Mouse (Mus musculus) testis, postnatal 10 days (tissue): Measurements from ENCODE around the gene Slc7a7.

Experiments
- DNase-seq: peaks from one replicate; pipeline ENCODE4 v3.0.0; 2021; ENCODE audit warnings: low spot score

Gene Slc7a7

DNA sequence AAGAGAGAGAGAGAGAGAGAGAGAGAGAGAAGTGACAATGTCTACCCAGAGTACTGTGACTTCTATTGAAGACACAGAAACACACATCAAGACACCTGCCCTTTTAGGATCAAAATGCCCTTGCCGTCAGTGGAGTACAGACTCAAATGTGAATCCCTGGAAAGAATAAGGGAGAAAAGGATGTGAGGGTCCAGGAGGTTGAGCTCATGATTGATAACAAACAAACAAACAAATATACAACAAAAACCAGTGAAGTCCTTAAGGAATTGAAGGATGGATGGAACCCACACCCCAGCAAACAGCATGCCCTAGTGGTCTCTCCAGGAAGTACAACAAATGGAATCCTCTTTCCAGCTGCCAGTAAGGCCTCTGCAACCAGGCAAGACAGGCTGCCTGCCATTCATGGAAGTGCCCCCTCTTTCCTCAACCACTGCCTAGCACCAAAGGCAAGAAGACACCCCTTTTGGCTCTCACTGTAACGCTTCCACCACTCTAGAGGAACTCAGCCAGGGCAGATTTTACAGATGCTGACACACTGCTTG is 4.9 kb downstream of the Slc7a7 start:
- DNase-seq = peak; percentile 71

DNA sequence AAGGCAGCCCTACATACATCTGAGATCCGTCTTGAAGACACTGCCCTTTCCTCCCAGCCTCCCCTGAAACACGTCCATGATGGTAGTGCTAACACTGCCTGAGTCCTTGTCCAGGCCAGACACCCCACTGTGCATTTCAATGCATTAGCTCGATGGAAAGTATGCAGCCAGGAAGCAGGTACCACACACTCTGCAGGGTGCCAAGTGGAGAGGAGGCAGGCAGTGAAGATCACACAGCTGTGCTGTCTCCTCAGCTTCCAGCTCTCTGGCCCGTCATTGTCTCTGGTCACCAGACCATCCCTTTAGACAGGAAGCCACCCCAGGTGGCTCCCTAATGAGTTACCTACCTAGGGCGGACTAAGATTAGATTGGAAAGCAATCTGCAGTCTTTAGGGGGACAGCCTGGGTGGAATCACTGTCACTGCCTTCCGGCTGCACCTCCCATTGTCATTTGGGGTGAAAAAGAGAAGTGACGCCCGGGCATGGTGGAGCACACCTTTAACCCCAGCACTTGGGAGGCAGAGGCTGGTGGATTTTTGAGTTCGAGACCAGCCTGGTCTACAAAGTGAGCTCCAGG is 5.5 kb downstream of the Slc7a7 start:
- DNase-seq = no peak

DNA sequence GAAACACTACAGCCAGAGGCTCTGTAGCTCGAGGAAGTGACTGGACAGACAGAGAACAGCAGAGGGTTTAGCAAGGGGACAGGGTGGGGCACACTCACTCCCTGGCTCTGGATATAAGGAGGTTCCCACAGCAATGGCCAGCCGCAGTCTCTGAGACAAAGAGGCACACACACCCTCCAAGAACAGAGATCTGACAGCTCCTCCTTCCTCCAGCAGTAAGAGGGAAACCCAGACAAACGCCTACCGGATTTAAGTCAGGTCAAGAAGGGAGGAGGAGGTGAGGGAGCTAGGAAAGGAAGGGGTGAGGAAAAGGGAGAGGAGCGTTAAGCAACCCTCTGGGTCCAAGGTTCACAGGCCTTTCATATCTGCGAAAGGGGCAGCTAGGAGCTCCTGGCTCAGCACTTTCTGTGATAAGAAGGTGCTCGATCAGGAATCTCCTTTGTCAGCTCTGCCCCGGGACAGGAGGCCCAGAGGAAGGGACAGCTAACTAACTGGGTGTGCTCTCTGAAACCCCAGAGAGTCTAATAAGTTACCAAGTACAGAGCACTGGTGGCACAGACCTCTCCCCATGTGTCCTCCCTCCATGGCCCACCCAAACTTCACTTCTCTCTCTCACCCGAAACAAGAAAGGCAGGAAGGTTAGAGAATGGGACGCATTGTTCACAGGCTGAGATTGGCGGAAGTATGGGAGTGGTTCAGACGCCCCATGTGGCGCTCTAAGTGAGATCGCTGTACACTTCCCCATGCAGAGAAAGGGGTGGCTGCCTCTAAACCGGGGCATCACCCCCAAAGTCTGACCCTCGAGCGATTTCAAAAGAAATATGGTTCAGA is 7.4 kb downstream of the Slc7a7 start:
- DNase-seq = no peak

- no peak for DNase-seq
Observed at GRCm38 (mm10) chr14:54409057-54409645, 8.4 kb downstream of the Slc7a7 start.

- DNase-seq = no peak
Observed at GRCm38 (mm10) chr14:54408336-54409056, 9.1 kb downstream of the Slc7a7 start.

GRCm38 (mm10) chr14:54401723-54402122 is 15.9 kb downstream of the Slc7a7 start:
- DNase-seq = no peak

DNA sequence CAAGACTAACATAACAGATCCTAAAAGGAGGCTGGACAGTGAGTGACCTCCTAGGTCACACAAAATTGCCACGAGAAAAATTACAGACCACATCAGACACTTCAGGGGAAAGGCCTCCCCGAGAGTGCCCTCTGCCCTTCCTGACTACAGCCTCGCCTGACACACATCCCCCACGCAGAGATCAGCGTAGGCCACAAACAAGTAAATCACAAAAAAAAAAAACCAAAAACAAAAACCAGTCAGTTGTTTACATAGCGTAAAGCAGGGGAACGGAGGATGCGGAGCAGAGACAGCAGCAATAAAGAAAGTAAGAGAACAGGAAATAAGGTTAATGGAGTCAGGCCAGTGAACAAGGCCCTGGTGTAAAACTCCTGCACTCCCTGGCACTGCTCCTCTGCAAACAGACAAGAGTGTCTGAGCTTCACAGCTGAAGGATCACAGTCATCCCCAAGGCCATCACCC is 18.6 kb downstream of the Slc7a7 start:
- no peak for DNase-seq

GRCm38 (mm10) chr14:54398528-54398916 is 19.1 kb downstream of the Slc7a7 start:
- no peak for DNase-seq

GRCm38 (mm10) chr14:54397872-54398527 is 19.6 kb downstream of the Slc7a7 start:
- no peak for DNase-seq

- no peak for DNase-seq
Observed at GRCm38 (mm10) chr14:54396685-54397084, 20.9 kb downstream of the Slc7a7 start.

DNA sequence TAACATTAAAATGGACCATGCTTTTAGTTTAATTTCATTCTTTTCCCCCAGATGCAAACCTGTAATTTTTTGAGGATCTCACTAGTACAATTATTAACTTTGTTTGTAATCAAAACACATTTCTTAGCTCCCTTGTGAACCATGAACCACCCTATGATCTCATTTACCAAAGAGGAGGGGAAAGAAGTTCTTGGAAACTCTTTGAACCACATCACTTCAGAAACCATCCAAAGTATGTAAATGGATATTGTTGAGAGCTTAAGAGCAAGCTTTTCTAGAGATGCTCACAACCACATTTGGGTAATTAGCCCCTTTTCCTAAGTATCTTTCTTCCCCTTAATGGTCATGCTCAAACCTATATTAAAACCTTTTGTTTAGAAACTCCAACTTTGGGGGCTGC is 23.3 kb downstream of the Slc7a7 start:
- no peak for DNase-seq

DNA sequence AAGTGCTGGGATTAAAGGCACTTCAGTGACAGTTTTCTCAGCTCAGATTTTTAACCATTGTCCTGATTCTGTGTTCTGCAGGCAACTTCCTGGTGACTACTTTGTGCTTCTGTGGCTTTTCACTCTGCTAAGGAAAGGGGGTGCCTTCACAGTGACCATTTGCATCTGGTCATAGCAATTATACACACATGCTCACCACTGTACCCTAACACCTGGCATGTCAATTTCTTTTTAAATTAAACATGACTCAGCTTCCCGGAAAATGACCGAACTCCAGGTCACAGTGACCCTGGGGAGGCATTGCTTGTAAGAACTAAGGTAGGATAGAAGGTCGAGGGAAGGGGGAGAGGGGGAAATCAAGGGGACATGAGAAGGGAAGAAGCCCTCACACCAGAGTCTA is 23.8 kb downstream of the Slc7a7 start:
- DNase-seq = no peak

- no peak for DNase-seq
Observed at GRCm38 (mm10) chr14:54390843-54391242, 26.7 kb downstream of the Slc7a7 start.

DNA sequence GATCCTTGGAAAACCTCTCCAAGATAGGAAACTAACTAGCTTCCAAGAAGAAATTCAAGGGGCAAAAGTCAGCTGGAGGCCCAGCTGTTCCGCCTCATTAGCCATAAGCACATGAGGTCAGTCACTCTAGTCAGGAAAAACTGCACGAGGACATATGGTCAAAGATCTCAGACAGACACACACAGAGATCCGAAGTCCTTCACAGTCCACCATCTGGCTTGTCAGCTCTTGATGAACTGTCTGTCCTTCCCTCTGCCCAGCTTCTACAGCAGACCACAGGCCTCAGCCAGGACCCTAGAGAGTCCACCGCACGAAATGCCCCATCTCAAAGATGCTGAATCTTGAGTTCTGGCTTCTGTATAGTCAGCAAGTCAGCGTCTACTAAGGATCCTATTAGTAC is 30.0 kb downstream of the Slc7a7 start:
- DNase-seq = no peak

- no peak for DNase-seq
Observed at GRCm38 (mm10) chr14:54385968-54386618, 31.5 kb downstream of the Slc7a7 start.

DNA sequence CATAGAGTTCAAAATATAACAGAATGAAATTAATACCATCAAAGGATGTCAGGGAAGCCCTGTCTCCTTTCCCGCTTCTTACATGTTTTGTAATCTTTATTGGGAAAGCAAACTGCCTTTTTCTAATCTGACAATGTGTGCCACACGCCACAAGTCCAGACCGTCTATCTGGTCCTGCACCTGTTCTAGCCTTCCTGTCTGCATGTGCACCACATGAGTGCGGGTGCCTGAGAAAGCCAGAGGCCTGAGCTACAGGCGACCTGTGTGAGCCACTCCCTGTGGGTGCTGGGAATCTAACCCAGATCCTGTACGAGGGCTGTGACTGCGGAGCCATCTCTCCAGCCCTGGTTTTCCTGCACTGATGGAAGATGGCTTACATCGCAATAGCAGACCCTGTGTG is 33.2 kb downstream of the Slc7a7 start:
- DNase-seq = no peak

GRCm38 (mm10) chr14:54383355-54383771 is 34.2 kb downstream of the Slc7a7 start:
- no peak for DNase-seq

- no peak for DNase-seq
Observed at GRCm38 (mm10) chr14:54382641-54383040, 34.9 kb downstream of the Slc7a7 start.

DNA sequence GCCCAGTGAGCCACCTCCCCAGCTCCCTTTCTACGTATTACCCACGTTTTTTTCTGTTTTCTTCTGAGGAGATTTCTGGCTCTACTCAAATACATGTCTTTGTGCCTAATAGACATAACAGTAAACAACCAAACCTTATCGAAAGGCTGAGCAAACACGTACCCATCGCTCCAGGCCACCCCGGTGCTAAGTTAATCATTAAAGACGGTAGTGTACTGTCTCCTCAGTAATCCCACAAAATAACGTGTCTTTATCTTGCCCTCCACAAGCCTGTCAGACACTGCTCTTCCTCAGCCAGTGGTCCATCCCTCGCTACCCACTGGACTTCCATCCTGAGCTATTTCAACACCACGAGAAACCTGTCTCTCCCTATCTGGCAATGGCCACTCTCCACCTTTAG is 35.8 kb downstream of the Slc7a7 start:
- no peak for DNase-seq

DNA sequence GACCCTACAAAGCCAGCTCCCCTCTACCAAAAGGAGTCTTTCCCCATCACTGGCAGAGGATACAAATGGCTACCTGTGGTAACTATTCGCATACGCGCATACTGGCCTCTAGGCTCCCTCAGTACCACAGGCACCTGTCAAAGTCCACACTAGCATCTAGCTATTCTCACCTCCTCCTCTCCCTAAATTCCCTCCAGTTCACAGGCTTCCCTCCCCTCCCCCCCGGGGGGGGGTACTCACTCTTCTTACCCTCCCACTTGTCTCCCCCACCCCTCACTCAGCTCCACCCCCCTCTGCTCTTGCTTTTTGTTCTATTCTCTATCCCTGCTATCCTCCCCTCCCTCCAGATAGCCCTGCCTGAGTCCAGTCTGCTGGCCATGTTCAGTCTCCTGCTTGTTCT is 37.0 kb downstream of the Slc7a7 start:
- DNase-seq = no peak

- no peak for DNase-seq
Observed at GRCm38 (mm10) chr14:54379571-54379970, 38.0 kb downstream of the Slc7a7 start.
